9 mouse cellular contexts compared by ENCODE assay signal in the genomic region with DNA sequence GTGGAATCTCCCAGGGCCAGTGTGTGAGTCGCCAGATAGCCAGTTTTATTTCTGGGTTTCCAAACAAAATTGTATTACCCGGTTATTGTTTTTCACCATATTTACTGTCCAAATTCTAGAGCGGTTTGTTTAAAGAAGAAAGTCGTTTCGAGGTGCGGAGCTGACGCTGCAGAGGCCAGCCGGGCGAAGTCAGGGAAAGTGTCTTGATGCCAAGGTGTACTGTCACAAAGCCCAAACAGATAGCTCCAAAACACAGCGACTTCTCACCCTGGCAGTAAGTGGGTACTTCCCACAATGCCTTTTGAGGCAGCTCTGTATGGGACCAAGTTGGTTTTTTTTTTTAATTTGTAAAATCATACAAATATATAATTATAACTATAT.
DNase-seq lines count a peak whose midpoint lies in the region; ATAC-seq and TF ChIP-seq lines count a peak whose summit lies in the region.
"Had no signal": no experiment of that assay in that cellular context is flagged by ENCODE, and none has a peak within 500 bp of the region (broad histone marks: within the 10 kb centered on the region; RNA-seq: fewer than 3 reads in every experiment).

No protein-coding gene starts in this region.

- H3K4me1 ChIP-seq in heart, embryonic 14.5 days (ENCODE audit: control insufficient read depth in 2 of 2, insufficient read depth in 2 of 2, low read length in 2 of 2), result peaks cover 42 to 49% of the 10 kb centered on the region in 2 experiments
- H3K4me1 ChIP-seq in E14TG2a.4 (replicated peaks; ENCODE audit: low read depth, low read length), result peaks cover 38% of the 10 kb centered on the region
- peaks cover 45% of the 10 kb centered on the region for H3K4me1 ChIP-seq in forebrain, embryonic 12.5 days
- H3K4me1 ChIP-seq in liver, embryonic 14.5 days (replicated peaks; ENCODE audit: control insufficient read depth in 2 of 2, insufficient read depth in 2 of 2, low read length in 1 of 2), result peaks cover 0 to 7% of the 10 kb centered on the region in 2 experiments; a peak in 2 of 4 replicates

- H3K9me3 ChIP-seq in heart, embryonic 14.5 days (ENCODE audit: control insufficient read depth, low read length), result no peaks in the 10 kb centered on the region
- peaks cover 47% of the 10 kb centered on the region for H3K9me3 ChIP-seq in E14TG2a.4 (ENCODE audit: low read length)
- no peaks in the 10 kb centered on the region for H3K9me3 ChIP-seq in forebrain, embryonic 12.5 days
- H3K9me3 ChIP-seq in liver, embryonic 14.5 days (ENCODE audit: control insufficient read depth, low read length), result no peaks in the 10 kb centered on the region

- 25% methylated on average over 10 of the region's 10 CpGs for WGBS in heart, embryonic 14.5 days
- WGBS in forebrain, embryonic 12.5 days, result 21% methylated on average over 10 of the region's 10 CpGs
- WGBS in liver, embryonic 14.5 days (ENCODE audit: insufficient replicate concordance), result 39% methylated on average over 10 of the region's 10 CpGs

- no peak for DNase-seq in heart, adult 8-10 months (ENCODE audit: low spot score)
- DNase-seq in liver, embryonic 14.5 days (ENCODE audit: low read depth in 3 of 3, low spot score in 3 of 3), result no peak
- no peak for DNase-seq in c-Kit-positive CD71-positive TER-119-positive erythroid progenitor cells, embryonic 14.5 days (ENCODE audit: low spot score)
- no peak for DNase-seq in layer of hippocampus, postnatal 10 days (ENCODE audit: low spot score in 2 of 2)
- DNase-seq in kidney, adult 9 months, result no peak

- H3K9ac ChIP-seq in heart, embryonic 14.5 days (ENCODE audit: low read length), result peak overlapping the region; percentile 44
- H3K9ac ChIP-seq in forebrain, embryonic 12.5 days, result peak overlapping the region; percentile 36; the same call in 1 of the 2 replicates
- no peak overlapping the region for H3K9ac ChIP-seq in liver, embryonic 14.5 days (replicated peaks)

- H3K4me2 ChIP-seq in heart, embryonic 14.5 days (ENCODE audit: low read length), result peak overlapping the region; percentile 59
- peak overlapping the region; percentile 43 for H3K4me2 ChIP-seq in forebrain, embryonic 12.5 days
- peak overlapping the region; percentile 24; the same call in 1 of the 2 replicates for H3K4me2 ChIP-seq in liver, embryonic 14.5 days (ENCODE audit: low read depth)

- no peaks in the 10 kb centered on the region for H3K36me3 ChIP-seq in heart, embryonic 14.5 days (ENCODE audit: control insufficient read depth, insufficient read depth, low read length)
- no peaks in the 10 kb centered on the region for H3K36me3 ChIP-seq in E14TG2a.4 (ENCODE audit: insufficient read depth, low read length)
- no peaks in the 10 kb centered on the region for H3K36me3 ChIP-seq in forebrain, embryonic 12.5 days (replicated peaks)
- no peaks in the 10 kb centered on the region for H3K36me3 ChIP-seq in liver, embryonic 14.5 days (replicated peaks; ENCODE audit: control insufficient read depth, insufficient read depth, low read depth)
- H3K36me3 ChIP-seq: G1E had no signal

- H3K27ac ChIP-seq in heart, embryonic 14.5 days (replicated peaks in 1 of 2; ENCODE audit: control insufficient read depth in 1 of 2, insufficient read depth in 1 of 2, low read depth in 2 of 2, low read length in 2 of 2), result peak overlapping the region; percentile 64 to 78; a peak in 3 of 4 replicates
- peak overlapping the region; percentile 87 for H3K27ac ChIP-seq in forebrain, embryonic 12.5 days
- no peak overlapping the region for H3K27ac ChIP-seq in liver, embryonic 14.5 days

- no peak for TF ChIP-seq CTCF in E14TG2a.4 (conservative IDR thresholded peaks at IDR 0.05; ENCODE audit: low read length)
- no peak for TF ChIP-seq CTCF in liver, embryonic 14.5 days (IDR thresholded peaks at IDR 0.05; ENCODE audit: low read depth)

- ATAC-seq in heart, embryonic 14.5 days (ENCODE audit: insufficient number of reproducible peaks, insufficient read depth, low FRiP score, low read depth), result no peak
- ATAC-seq in forebrain, embryonic 12.5 days (ENCODE audit: low FRiP score), result no peak
- no peak for ATAC-seq in liver, embryonic 14.5 days (ENCODE audit: insufficient read depth)

- no peaks in the 10 kb centered on the region for H3K27me3 ChIP-seq in heart, embryonic 14.5 days (ENCODE audit: control insufficient read depth, insufficient read depth, low read length)
- H3K27me3 ChIP-seq in E14TG2a.4 (ENCODE audit: insufficient read depth, low read length), result no peaks in the 10 kb centered on the region
- H3K27me3 ChIP-seq in forebrain, embryonic 12.5 days, result no peaks in the 10 kb centered on the region
- no peaks in the 10 kb centered on the region for H3K27me3 ChIP-seq in liver, embryonic 14.5 days (ENCODE audit: control insufficient read depth, insufficient read depth, low read length)

- H3K4me3 ChIP-seq in heart, embryonic 14.5 days (ENCODE audit: control insufficient read depth in 1 of 2, insufficient read depth in 1 of 2, low read depth in 1 of 2, low read length in 2 of 2), result peak overlapping the region in 1 of 2 experiments; percentile 25; a peak in 1 of 4 replicates
- peak overlapping the region; percentile 23; the same call in 1 of the 2 replicates for H3K4me3 ChIP-seq in E14TG2a.4 (replicated peaks; ENCODE audit: low read length)
- H3K4me3 ChIP-seq in forebrain, embryonic 12.5 days (replicated peaks), result no peak overlapping the region
- H3K4me3 ChIP-seq in liver, embryonic 14.5 days (ENCODE audit: insufficient read depth in 1 of 2, low read depth in 2 of 2, low read length in 2 of 2), result no peak overlapping the region

- TF ChIP-seq EP300 in liver, embryonic 14.5 days (IDR thresholded peaks at IDR 0.05; ENCODE audit: low read depth), result no peak
